Mouse (Mus musculus): ENCODE results near the gene Rps3.
A peak's percentile ranks its signal among the peaks of the same experiment; 100 is the strongest.

The Rps3 gene

GRCm38 (mm10) chr7:99475562-99475911 is 8.0 kb downstream of the Rps3 start:
- DNase-seq (ENCODE audit: low spot score): no peak

GRCm38 (mm10) chr7:99474836-99475561 is 8.5 kb downstream of the Rps3 start:
- DNase-seq (ENCODE audit: low spot score): no peak

GRCm38 (mm10) chr7:99473638-99474407 is 9.7 kb downstream of the Rps3 start:
- DNase-seq (ENCODE audit: low spot score): no peak

GRCm38 (mm10) chr7:99471578-99471977 is 12.0 kb downstream of the Rps3 start:
- DNase-seq (ENCODE audit: low spot score): peak; percentile 54

- DNase-seq (ENCODE audit: low spot score): no peak
These were observed 13.7 kb downstream of the Rps3 start for GRCm38 (mm10) chr7:99469680-99470405.

GRCm38 (mm10) chr7:99468283-99469132 is 15.0 kb downstream of the Rps3 start:
- DNase-seq (ENCODE audit: low spot score): peak; percentile 80

- no peak for DNase-seq (ENCODE audit: low spot score)
These were observed 15.6 kb downstream of the Rps3 start for GRCm38 (mm10) chr7:99467916-99468282.

- DNase-seq (ENCODE audit: low spot score): no peak
These were observed 17.7 kb downstream of the Rps3 start, which contains the start of gene Klhl35 for GRCm38 (mm10) chr7:99465811-99466210. TSS of gene Klhl35 (plus strand) at chr7:99466004.

GRCm38 (mm10) chr7:99463120-99463519 is 20.4 kb downstream of the Rps3 start:
- no peak for DNase-seq (ENCODE audit: low spot score)

- DNase-seq (ENCODE audit: low spot score): no peak
These were observed 23.5 kb downstream of the Rps3 start for GRCm38 (mm10) chr7:99459888-99460652.

- no peak for DNase-seq (ENCODE audit: low spot score)
These were observed 24.7 kb downstream of the Rps3 start for GRCm38 (mm10) chr7:99458849-99459248.

GRCm38 (mm10) chr7:99454044-99454443 is 29.5 kb downstream of the Rps3 start:
- no peak for DNase-seq (ENCODE audit: low spot score)

GRCm38 (mm10) chr7:99452859-99453258 is 30.7 kb downstream of the Rps3 start:
- no peak for DNase-seq (ENCODE audit: low spot score)

GRCm38 (mm10) chr7:99450703-99451102 is 32.8 kb downstream of the Rps3 start:
- DNase-seq (ENCODE audit: low spot score): peak; percentile 53

- DNase-seq (ENCODE audit: low spot score): no peak
These were observed 33.8 kb downstream of the Rps3 start for GRCm38 (mm10) chr7:99449751-99450150.

GRCm38 (mm10) chr7:99449063-99449462 is 34.5 kb downstream of the Rps3 start:
- no peak for DNase-seq (ENCODE audit: low spot score)

GRCm38 (mm10) chr7:99448619-99449018 is 34.9 kb downstream of the Rps3 start:
- DNase-seq (ENCODE audit: low spot score): no peak

- DNase-seq (ENCODE audit: low spot score): no peak
These were observed 36.2 kb downstream of the Rps3 start for GRCm38 (mm10) chr7:99447323-99447722.

- DNase-seq (ENCODE audit: low spot score): no peak
These were observed 37.7 kb downstream of the Rps3 start for GRCm38 (mm10) chr7:99445833-99446232.

GRCm38 (mm10) chr7:99444012-99444411 is 39.5 kb downstream of the Rps3 start:
- DNase-seq (ENCODE audit: low spot score): no peak

- DNase-seq (ENCODE audit: low spot score): no peak
These were observed 40.4 kb downstream of the Rps3 start for GRCm38 (mm10) chr7:99443164-99443563.

Data from testis, postnatal 14 days (tissue).